Mouse (Mus musculus) CD8-positive naive resting alpha-beta T cell, adult 2 months (primary cell): Measurements from ENCODE around the gene Hhip.
"Not testable (repeated sequence)": the region's sequence is repeated elsewhere in the genome, so short reads cannot be mapped to it uniquely, and the experiment has no call there.

Source experiments
- DNase-seq, 2 experiments: peaks; one replicate each; pipeline ENCODE4 v3.0.0; 2022; ENCODE audit warnings: low read depth in 2 of 2, low spot score in 2 of 2

Gene Hhip

GRCm38 (mm10) chr8:79993507-79993906 is 64.3 kb downstream of the Hhip start:
- DNase-seq: no peak

- DNase-seq: no peak
These were observed 65.5 kb downstream of the Hhip start for GRCm38 (mm10) chr8:79992121-79992848.

GRCm38 (mm10) chr8:79991420-79991819 is 66.4 kb downstream of the Hhip start:
- not testable (repeated sequence) for DNase-seq

GRCm38 (mm10) chr8:79984946-79985345 is 72.9 kb downstream of the Hhip start:
- no peak for DNase-seq

- DNase-seq: no peak
These were observed 75.7 kb downstream of the Hhip start for GRCm38 (mm10) chr8:79982144-79982543.

- no peak for DNase-seq
These were observed 91.6 kb downstream of the Hhip start for GRCm38 (mm10) chr8:79966159-79966558.

GRCm38 (mm10) chr8:79952857-79953256 is 104.9 kb downstream of the Hhip start:
- no peak for DNase-seq

GRCm38 (mm10) chr8:79950376-79950775 is 107.4 kb downstream of the Hhip start:
- DNase-seq: no peak

GRCm38 (mm10) chr8:79945501-79946076 is 112.2 kb downstream of the Hhip start:
- no peak for DNase-seq

GRCm38 (mm10) chr8:79941070-79941469 is 116.7 kb downstream of the Hhip start:
- DNase-seq: no peak

- DNase-seq: no peak
These were observed 120.9 kb downstream of the Hhip start for GRCm38 (mm10) chr8:79936856-79937445.

GRCm38 (mm10) chr8:79935793-79936192 is 122.0 kb downstream of the Hhip start:
- DNase-seq: no peak

GRCm38 (mm10) chr8:79929202-79929601 is 128.6 kb downstream of the Hhip start:
- DNase-seq: no peak

GRCm38 (mm10) chr8:79917211-79917610 is 140.6 kb downstream of the Hhip start:
- DNase-seq: no peak
